Mouse (Mus musculus): ENCODE measurements at regions not wholly inside any gene's neighbourhood (a gene's known extent, or its start where the extent isn't known, plus 50 kb on each side); places are given as distances from the start of the nearest gene placed in this dataset.

GRCm38 (mm10) chr16:85649516-85649915 is 96.3 kb upstream of the Cyyr1 start:
- H3K27me3 ChIP-seq (replicated peaks) = no peaks in the 10 kb centered on the region
- no peak overlapping the region for H3K9ac ChIP-seq (ENCODE audit: insufficient read depth, low read depth)
- H3K4me1 ChIP-seq (ENCODE audit: control insufficient read depth in 1 of 2, insufficient read depth in 2 of 2) = no peaks in the 10 kb centered on the region
- in situ Hi-C loops (cut with MboI; ENCODE audit: low pct_ligation_motif_present, low pct_unique_long_range_greater_than_20kb, low sequenced_read_pairs) (no loop called here), dilution Hi-C loops (cut with MboI; ENCODE audit: extremely low pct_ligation_motif_present, extremely low pct_unique_long_range_greater_than_20kb, low sequenced_read_pairs) (no loop called here)
- no peaks in the 10 kb centered on the region for H3K9me3 ChIP-seq (replicated peaks; ENCODE audit: low read length)
- H3K27ac ChIP-seq (ENCODE audit: insufficient read depth, low read depth) = no peak overlapping the region
- DNase-seq (ENCODE audit: extremely low read depth) = no peak
- H3K36me3 ChIP-seq (replicated peaks in 1 of 2; ENCODE audit: control insufficient read depth in 1 of 2, insufficient read depth in 1 of 2, low read length in 1 of 2) = no peaks in the 10 kb centered on the region
- H3K79me2 ChIP-seq (replicated peaks; ENCODE audit: control insufficient read depth, extremely low read depth, insufficient read depth, poor library complexity, severe bottlenecking) = no peaks in the 10 kb centered on the region
- H3K4me3 ChIP-seq (replicated peaks in 1 of 3; ENCODE audit: low read depth in 2 of 3, low read length in 2 of 3, poor library complexity in 1 of 3) = no peak overlapping the region
- no peak for TF ChIP-seq UBTF (IDR thresholded peaks at IDR 0.05; ENCODE audit: low read depth, low read length)
- no peak for TF ChIP-seq SMC3 (IDR thresholded peaks at IDR 0.05; ENCODE audit: low read depth, low read length)
- no peak for TF ChIP-seq SIN3A (IDR thresholded peaks at IDR 0.05; ENCODE audit: low read length)
- no peak for TF ChIP-seq JUN (IDR thresholded peaks at IDR 0.05; ENCODE audit: insufficient read depth, low read depth, low read length)
- no peak for TF ChIP-seq RCOR1 (conservative IDR thresholded peaks at IDR 0.05; ENCODE audit: low read depth, low read length)
- TF ChIP-seq JUND (conservative IDR thresholded peaks at IDR 0.05; ENCODE audit: low read depth, low read length) = no peak
- no peak for TF ChIP-seq CTCF (conservative IDR thresholded peaks at IDR 0.05 in 1 of 2, IDR thresholded peaks at IDR 0.05 in 1 of 2; ENCODE audit: low read depth in 2 of 2, low read length in 2 of 2)
- TF ChIP-seq MEF2A (IDR thresholded peaks at IDR 0.05; ENCODE audit: borderline replicate concordance, low read depth, low read length) = no peak
- no peak for TF ChIP-seq BHLHE40 (IDR thresholded peaks at IDR 0.05; ENCODE audit: low read depth, low read length)
- no peak for TF ChIP-seq ZMIZ1 (IDR thresholded peaks at IDR 0.05; ENCODE audit: low read depth, low read length)
- no peak for TF ChIP-seq USF1 (IDR thresholded peaks at IDR 0.05; ENCODE audit: low read depth, low read length)
- TF ChIP-seq ZNF384 (IDR thresholded peaks at IDR 0.05; ENCODE audit: low read depth, low read length) = no peak
- no peak for TF ChIP-seq PAX5 (IDR thresholded peaks at IDR 0.05; ENCODE audit: low read length)
- TF ChIP-seq E2F4 (IDR thresholded peaks at IDR 0.05; ENCODE audit: insufficient replicate concordance, low read depth, low read length) = no peak
- no peak for TF ChIP-seq TCF12 (IDR thresholded peaks at IDR 0.05; ENCODE audit: low read depth, low read length)
- no peak for TF ChIP-seq TBP (conservative IDR thresholded peaks at IDR 0.05; ENCODE audit: low read depth, low read length)
- TF ChIP-seq MXI1 (IDR thresholded peaks at IDR 0.05; ENCODE audit: low read depth, low read length) = no peak
- no peak for TF ChIP-seq USF2 (conservative IDR thresholded peaks at IDR 0.05; ENCODE audit: low read depth, low read length)
- TF ChIP-seq ZKSCAN1 (IDR thresholded peaks at IDR 0.05; ENCODE audit: borderline replicate concordance, low read depth, low read length) = no peak
- no peak for TF ChIP-seq MAFK (IDR thresholded peaks at IDR 0.05; ENCODE audit: insufficient replicate concordance, low read length)
- H3K4me2 ChIP-seq (ENCODE audit: insufficient read depth, low read depth, poor library complexity, severe bottlenecking) = no peak overlapping the region

GRCm38 (mm10) chr16:85640992-85641391 is 87.8 kb upstream of the Cyyr1 start:
- no peaks in the 10 kb centered on the region for H3K79me2 ChIP-seq (replicated peaks; ENCODE audit: control insufficient read depth, extremely low read depth, insufficient read depth, poor library complexity, severe bottlenecking)
- TF ChIP-seq EP300 (IDR thresholded peaks at IDR 0.05; ENCODE audit: low read length) (no peak), MAX (IDR thresholded peaks at IDR 0.05; ENCODE audit: low read length) (no peak), MAZ (IDR thresholded peaks at IDR 0.05; ENCODE audit: low read depth, low read length) (no peak), CTCF (conservative IDR thresholded peaks at IDR 0.05 in 1 of 2, IDR thresholded peaks at IDR 0.05 in 1 of 2; ENCODE audit: low read depth in 2 of 2, low read length in 2 of 2) (no peak), NELFE (IDR thresholded peaks at IDR 0.05; ENCODE audit: low read depth, low read length) (no peak), PAX5 (IDR thresholded peaks at IDR 0.05; ENCODE audit: low read length) (no peak), HCFC1 (IDR thresholded peaks at IDR 0.05; ENCODE audit: low read depth, low read length) (no peak), NRF1 (IDR thresholded peaks at IDR 0.05; ENCODE audit: low read depth, low read length) (no peak), MEF2A (IDR thresholded peaks at IDR 0.05; ENCODE audit: borderline replicate concordance, low read depth, low read length) (no peak), MXI1 (IDR thresholded peaks at IDR 0.05; ENCODE audit: low read depth, low read length) (no peak), UBTF (IDR thresholded peaks at IDR 0.05; ENCODE audit: low read depth, low read length) (no peak), RAD21 (IDR thresholded peaks at IDR 0.05; ENCODE audit: low read depth, low read length) (no peak)
- no peak overlapping the region for H3K4me2 ChIP-seq (ENCODE audit: insufficient read depth, low read depth, poor library complexity, severe bottlenecking)
- no peak for DNase-seq (ENCODE audit: extremely low read depth)
- H3K9ac ChIP-seq (ENCODE audit: insufficient read depth, low read depth) = no peak overlapping the region
- in situ Hi-C loops (cut with MboI; ENCODE audit: low pct_ligation_motif_present, low pct_unique_long_range_greater_than_20kb, low sequenced_read_pairs) (no loop called here), dilution Hi-C loops (cut with MboI; ENCODE audit: extremely low pct_ligation_motif_present, extremely low pct_unique_long_range_greater_than_20kb, low sequenced_read_pairs) (no loop called here)
- H3K27me3 ChIP-seq (replicated peaks) = no peaks in the 10 kb centered on the region
- H3K4me3 ChIP-seq (replicated peaks in 1 of 3; ENCODE audit: low read depth in 2 of 3, low read length in 2 of 3, poor library complexity in 1 of 3) = no peak overlapping the region
- no peaks in the 10 kb centered on the region for H3K9me3 ChIP-seq (replicated peaks; ENCODE audit: low read length)
- H3K27ac ChIP-seq (ENCODE audit: insufficient read depth, low read depth) = no peak overlapping the region
- no peaks in the 10 kb centered on the region for H3K36me3 ChIP-seq (replicated peaks in 1 of 2; ENCODE audit: control insufficient read depth in 1 of 2, insufficient read depth in 1 of 2, low read length in 1 of 2)
- H3K4me1 ChIP-seq (ENCODE audit: control insufficient read depth in 1 of 2, insufficient read depth in 2 of 2) = peaks cover 2 to 4% of the 10 kb centered on the region in 2 experiments; a peak in 2 of 4 replicates
